Mouse (Mus musculus) lung, adult 2 months (tissue): ENCODE measurements around the gene Rab34.

Experiments
- CTCF ChIP-seq: fragments of 200-500 bp; IDR thresholded peaks from 2 replicates; pipeline ENCODE4 v1.5.1; 2011; ENCODE audit warnings: mild to moderate bottlenecking, low read length, control low read depth; ENCODE audit not compliant: insufficient read depth
- POLR2A ChIP-seq: fragments of 200-500 bp; IDR thresholded peaks from 2 replicates; pipeline ENCODE4 v1.6.1; 2011; ENCODE audit warnings: low read depth, mild to moderate bottlenecking, control low read depth, low read length, borderline replicate concordance; ENCODE audit errors: extremely low read depth

GRCm38 (mm10) chr11:78163681-78164603 lies 24.3 kb upstream of the Rab34 start:
- TF ChIP-seq CTCF (no peak), POLR2A (no peak)
